Mouse (Mus musculus): Measurements from ENCODE around the gene Stard3.

Stard3 gene

GRCm38 (mm10) chr11:98394301-98394700 lies 36.1 kb downstream of the Stard3 start:
- DNase-seq (ENCODE audit: low spot score in 2 of 2): no peak

- DNase-seq (ENCODE audit: low spot score in 2 of 2): no peak
These were observed 36.9 kb downstream of the Stard3 start for GRCm38 (mm10) chr11:98395041-98395440.

GRCm38 (mm10) chr11:98397946-98398345 lies 39.8 kb downstream of the Stard3 start:
- DNase-seq (ENCODE audit: low spot score in 2 of 2): no peak

- DNase-seq (ENCODE audit: low spot score in 2 of 2): peak; percentile 87
These were observed 42.1 kb downstream of the Stard3 start, which contains the start of gene Pgap3 for GRCm38 (mm10) chr11:98400161-98400726. Gene Pgap3 (minus strand): TSS chr11:98400490.

- no peak for DNase-seq (ENCODE audit: low spot score in 2 of 2)
These were observed 42.6 kb downstream of the Stard3 start for GRCm38 (mm10) chr11:98400816-98401215.

GRCm38 (mm10) chr11:98406621-98407020 lies 48.5 kb downstream of the Stard3 start:
- DNase-seq (ENCODE audit: low spot score in 2 of 2): no peak

- DNase-seq (ENCODE audit: low spot score in 2 of 2): no peak
These were observed 50.7 kb downstream of the Stard3 start for GRCm38 (mm10) chr11:98408872-98409271.

GRCm38 (mm10) chr11:98409341-98409822 lies 51.2 kb downstream of the Stard3 start:
- no peak for DNase-seq (ENCODE audit: low spot score in 2 of 2)

GRCm38 (mm10) chr11:98412273-98412796 lies 54.2 kb downstream of the Stard3 start, which contains the start of gene Erbb2:
Gene Erbb2 (plus strand): TSS chr11:98412470.
- peak in 1 of 2 experiments; percentile 38 for DNase-seq (ENCODE audit: low spot score in 2 of 2)

GRCm38 (mm10) chr11:98412797-98413301 lies 54.7 kb downstream of the Stard3 start:
- DNase-seq (ENCODE audit: low spot score in 2 of 2): no peak

- no peak for DNase-seq (ENCODE audit: low spot score in 2 of 2)
These were observed 55.6 kb downstream of the Stard3 start for GRCm38 (mm10) chr11:98413731-98414130.

- DNase-seq (ENCODE audit: low spot score in 2 of 2): no peak
These were observed 56.0 kb downstream of the Stard3 start for GRCm38 (mm10) chr11:98414162-98414561.

GRCm38 (mm10) chr11:98417074-98417473 lies 58.9 kb downstream of the Stard3 start:
- no peak for DNase-seq (ENCODE audit: low spot score in 2 of 2)

GRCm38 (mm10) chr11:98418273-98418672 lies 60.1 kb downstream of the Stard3 start:
- DNase-seq (ENCODE audit: low spot score in 2 of 2): no peak

- DNase-seq (ENCODE audit: low spot score in 2 of 2): no peak
These were observed 60.9 kb downstream of the Stard3 start for GRCm38 (mm10) chr11:98418939-98419547.

GRCm38 (mm10) chr11:98426592-98426991 lies 68.4 kb downstream of the Stard3 start:
- no peak for DNase-seq (ENCODE audit: low spot score in 2 of 2)

GRCm38 (mm10) chr11:98428436-98428835 lies 70.3 kb downstream of the Stard3 start:
- DNase-seq (ENCODE audit: low spot score in 2 of 2): no peak

Measured in frontal cortex, postnatal 10 days (tissue).